Mouse (Mus musculus): ENCODE data around the gene Ccdc78. TPM values are rescaled to one million over a fixed set of nuclear protein-coding genes. Genes with fewer than 3 reads are reported as not detected.
A peak's percentile ranks its signal among the peaks of the same experiment; 100 is the strongest.

Ccdc78 gene
- total RNA-seq, 1 experiment from 2014 or later, result not detected

DNA sequence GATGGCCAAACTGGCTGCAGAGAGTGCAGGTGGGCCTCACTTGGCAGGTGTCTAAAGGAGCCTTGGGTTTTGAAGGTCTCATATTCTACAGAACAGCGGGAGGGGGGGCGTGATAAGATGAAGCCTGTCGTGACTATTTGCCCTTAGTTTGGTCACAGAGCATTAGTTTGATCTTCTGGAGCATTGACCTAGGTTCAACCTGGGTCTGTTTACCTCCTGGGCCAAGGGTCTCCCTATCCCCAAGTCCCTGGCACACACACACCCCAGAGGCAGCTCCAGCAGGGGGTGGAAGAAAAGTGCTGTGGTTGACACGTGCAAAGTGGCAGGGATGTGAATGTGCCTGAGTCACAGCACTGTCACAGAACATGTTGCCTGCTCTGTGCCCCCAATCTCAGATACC, 24.5 kb downstream of the Ccdc78 start:
- no peak for DNase-seq

DNA sequence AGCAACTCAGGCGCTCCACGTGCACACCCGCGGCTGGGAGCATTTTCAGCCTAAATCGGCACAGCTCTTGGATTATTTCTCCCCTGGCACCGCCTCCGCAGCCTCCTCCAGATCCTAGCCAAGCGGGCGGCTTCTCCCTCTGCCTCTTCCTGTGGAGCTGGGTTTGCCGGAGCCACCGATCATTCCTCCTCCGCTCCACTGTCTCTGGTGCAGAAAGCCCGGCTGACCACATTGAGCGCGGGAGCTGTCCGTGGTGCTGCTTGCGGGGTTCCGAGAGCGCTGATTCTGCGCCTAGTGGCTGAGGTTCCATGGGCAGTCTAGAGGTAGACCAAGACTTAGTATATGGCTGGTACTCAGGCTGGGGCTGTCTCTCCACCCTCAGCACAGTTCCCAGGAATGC, 27.1 kb downstream of the Ccdc78 start:
- DNase-seq, result peak; percentile 89

DNA sequence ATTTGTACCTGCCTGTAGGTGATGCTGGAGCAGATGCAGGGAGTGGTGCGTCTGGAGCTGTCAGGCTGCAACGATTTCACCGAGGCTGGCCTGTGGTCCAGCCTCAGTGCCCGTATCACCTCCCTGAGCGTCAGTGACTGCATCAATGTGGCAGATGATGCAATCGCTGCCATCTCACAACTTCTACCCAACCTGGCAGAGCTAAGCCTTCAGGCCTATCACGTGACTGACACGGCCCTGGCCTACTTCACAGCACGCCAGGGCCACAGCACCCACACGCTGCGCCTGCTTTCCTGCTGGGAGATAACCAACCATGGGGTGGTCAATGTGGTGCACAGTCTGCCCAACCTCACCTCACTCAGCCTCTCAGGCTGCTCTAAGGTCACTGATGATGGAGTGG, 31.3 kb downstream of the Ccdc78 start:
- no peak for DNase-seq

DNA sequence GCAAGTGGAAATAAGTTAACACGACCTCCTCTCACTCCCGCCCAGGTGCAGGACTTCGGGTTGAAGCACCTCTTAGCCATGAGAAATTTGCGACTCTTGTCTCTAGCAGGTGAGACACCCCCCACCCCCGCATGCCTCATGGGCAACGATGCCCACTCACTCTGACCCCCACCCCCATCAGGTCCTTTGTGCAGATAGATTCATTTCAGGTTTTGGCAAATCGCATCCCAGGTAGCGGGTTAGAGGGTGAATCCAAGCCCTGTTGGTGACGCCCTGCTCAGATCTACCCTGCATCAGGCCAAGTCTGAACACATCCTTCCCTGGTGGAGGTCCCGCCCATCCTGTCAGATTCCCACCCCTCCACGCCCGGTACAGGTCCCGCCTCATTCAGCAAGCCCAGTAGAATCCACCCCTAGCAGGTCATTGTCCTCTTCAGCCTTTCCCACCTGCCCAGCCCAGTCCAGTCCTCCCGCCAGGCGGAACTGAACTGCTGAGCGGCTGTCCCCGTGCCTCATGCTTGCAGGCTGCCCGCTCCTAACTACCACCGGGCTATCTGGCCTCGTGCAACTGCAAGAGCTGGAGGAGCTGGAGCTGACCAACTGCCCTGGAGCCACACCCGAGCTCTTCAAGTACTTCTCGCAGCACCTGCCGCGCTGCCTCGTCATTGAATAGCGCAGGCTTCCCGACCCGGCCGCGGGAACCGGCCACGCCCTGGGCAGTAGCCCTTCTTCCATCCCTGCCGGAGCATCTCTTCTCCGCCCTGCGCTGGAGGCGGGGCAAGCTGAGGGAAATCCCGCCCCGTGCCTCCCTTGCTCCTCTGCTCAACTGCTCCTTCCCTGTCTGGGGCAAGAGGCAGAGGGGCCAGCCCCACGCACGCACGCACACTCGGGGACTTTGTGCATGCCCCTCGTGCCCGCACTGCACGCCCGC, 32.7 kb downstream of the Ccdc78 start:
- DNase-seq, result no peak

DNA sequence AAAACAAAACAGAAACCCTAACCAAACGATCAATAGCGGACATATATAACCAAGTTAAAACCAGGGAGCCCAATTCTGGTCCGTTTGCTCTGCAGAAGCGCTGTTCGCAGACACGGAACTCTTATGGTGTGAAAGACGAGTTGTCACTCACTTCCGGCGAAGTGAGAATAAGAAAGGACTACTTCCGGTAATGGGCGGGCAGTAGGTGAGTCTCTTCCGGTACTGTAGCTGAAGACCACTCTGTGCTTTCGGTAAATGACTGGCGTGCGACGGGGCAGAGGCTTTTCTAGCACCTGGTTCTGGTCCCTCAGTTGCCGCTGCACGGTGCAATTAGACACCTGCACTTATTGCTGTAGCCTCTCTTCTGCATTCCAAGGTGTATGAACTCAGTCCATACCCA, 37.1 kb downstream of the Ccdc78 start, which contains the start of gene Wdr24:
Wdr24 (plus strand) TSS at position 176 of the 400 bp plus-strand sequence.
- peak; percentile 59 for DNase-seq

DNA sequence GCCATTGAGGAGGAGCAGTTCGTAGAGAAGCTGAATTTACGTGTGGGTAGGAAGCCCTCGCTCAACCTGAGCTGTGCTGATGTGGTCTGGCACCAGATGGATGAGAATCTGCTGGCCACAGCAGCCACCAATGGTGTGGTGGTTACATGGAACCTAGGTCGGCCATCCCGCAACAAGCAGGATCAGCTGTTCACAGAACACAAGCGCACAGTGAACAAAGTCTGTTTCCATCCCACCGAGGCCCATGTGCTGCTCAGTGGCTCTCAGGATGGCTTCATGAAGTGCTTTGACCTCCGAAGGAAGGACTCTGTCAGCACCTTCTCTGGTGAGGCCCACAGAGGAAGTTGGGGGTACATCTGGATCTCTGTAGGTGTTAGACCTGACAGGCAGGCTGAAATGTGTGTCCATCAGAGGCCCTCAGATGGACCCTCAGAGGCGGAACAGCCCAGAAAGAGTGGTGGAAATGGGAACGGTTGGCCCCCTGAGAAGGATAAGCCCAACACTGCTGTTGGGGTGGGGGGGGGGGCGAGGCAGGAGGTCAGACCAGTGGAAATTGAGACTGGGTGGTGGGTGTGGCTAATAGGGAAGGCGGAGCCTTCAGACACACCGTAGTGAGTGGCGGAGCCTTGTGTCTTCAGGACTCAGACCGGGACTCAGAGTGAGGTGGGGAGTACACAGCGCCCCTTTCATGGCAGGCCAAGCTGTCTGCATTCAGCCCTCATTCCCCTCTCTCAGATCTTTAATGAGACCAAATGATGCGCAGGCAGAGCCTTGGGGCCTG, 38.2 kb downstream of the Ccdc78 start:
- DNase-seq, result no peak

DNA sequence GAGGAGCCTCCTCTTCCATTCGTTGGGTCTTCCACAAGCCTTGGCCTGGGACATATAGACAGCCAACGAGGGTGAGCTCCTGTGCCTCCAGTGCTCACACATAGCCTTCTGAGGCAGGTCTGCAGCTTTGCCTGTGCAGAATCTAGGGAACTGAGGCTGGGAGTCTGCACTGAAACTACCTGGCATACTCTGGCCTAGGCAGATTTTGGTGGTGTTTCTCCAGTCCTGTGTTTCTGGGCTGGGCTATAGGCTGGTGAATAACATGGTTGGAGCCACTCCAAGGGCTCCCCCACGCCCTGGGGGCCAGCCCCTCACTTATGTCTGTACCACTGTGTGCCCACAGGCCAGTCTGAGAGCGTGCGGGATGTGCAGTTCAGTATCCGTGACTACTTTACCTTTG, 38.9 kb downstream of the Ccdc78 start:
- DNase-seq, result no peak

DNA sequence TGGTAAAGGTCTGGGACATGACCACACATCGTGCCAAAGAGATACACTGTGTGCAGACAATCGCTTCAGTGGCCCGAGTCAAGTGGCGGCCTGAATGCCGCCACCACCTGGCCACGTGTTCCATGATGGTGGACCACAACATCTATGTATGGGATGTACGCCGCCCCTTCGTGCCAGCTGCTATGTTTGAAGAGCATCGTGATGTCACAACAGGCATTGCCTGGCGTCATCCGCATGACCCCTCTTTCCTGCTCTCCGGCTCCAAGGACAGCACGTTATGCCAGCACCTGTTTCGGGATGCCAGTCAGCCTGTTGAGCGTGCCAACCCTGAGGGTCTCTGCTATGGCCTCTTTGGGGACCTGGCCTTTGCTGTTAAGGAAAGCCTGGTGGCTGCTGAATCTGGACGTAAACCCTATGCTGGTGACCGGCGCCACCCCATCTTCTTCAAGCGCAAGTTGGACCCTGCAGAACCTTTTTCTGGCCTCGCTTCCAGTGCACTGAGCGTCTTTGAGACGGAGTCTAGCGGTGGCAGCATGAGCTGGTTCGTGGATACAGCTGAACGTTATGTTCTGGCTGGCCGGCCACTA, 39.7 kb downstream of the Ccdc78 start:
- no peak for DNase-seq

DNA sequence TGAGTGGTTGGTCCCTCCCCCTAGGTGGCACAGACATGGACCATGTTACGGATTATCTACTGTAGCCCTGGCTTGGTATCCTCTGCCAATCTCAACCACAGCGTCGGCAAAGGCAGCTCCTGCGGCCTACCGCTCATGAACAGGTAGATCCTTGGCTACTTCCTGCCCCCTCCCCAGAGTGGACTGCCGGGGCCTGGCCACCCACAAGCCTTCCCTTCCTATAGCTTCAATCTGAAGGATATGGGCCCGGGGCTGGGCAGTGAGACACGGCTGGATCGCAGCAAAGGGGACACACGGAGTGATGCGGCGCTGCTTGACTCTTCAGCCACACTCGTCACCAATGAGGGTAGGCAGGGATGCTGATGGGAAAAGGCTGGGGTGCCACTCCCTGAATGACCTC, 40.6 kb downstream of the Ccdc78 start:
- no peak for DNase-seq

DNA sequence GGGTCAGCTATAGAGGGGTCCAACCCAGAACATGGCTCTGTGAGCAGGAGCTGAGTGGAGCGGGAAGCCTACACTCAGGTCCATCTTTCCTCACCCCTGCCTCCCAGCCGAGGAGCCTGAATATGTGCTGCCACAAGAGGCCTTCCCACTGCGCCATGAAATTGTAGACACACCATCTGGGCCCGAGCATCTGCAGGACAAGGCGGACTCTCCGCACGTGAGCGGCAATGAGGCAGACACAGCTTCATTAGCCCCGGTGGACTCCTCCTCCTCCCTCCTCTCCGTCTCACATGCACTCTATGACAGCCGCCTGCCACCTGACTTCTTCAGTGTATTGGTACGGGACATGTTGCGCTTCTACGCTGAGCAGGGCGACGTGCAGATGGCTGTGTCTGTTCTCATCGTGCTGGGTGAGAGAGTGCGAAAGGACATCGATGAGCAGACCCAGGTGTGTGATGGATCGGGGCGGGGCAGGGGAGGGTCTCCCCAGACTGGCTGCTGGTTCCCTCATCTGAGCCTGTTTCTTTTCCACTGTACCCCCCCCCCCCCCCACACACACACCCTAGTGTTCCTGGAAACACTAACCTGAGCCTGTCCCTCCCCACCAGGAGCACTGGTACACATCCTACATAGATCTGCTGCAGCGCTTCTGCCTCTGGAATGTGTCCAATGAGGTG, 41.3 kb downstream of the Ccdc78 start:
- DNase-seq, result no peak

DNA sequence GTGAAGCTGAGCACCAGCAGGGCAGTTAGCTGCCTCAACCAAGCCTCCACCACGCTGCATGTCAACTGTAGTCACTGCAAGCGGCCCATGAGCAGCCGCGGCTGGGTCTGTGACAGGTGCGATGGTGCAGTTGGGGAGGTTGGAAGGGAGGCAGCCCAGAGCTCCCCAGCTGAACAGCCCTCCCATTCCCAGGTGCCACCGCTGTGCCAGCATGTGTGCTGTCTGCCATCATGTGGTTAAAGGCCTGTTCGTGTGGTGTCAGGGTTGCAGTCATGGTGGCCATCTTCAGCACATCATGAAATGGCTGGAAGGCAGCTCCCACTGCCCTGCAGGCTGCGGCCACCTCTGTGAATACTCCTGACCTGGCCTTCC, 41.8 kb downstream of the Ccdc78 start:
- no peak for DNase-seq

DNA sequence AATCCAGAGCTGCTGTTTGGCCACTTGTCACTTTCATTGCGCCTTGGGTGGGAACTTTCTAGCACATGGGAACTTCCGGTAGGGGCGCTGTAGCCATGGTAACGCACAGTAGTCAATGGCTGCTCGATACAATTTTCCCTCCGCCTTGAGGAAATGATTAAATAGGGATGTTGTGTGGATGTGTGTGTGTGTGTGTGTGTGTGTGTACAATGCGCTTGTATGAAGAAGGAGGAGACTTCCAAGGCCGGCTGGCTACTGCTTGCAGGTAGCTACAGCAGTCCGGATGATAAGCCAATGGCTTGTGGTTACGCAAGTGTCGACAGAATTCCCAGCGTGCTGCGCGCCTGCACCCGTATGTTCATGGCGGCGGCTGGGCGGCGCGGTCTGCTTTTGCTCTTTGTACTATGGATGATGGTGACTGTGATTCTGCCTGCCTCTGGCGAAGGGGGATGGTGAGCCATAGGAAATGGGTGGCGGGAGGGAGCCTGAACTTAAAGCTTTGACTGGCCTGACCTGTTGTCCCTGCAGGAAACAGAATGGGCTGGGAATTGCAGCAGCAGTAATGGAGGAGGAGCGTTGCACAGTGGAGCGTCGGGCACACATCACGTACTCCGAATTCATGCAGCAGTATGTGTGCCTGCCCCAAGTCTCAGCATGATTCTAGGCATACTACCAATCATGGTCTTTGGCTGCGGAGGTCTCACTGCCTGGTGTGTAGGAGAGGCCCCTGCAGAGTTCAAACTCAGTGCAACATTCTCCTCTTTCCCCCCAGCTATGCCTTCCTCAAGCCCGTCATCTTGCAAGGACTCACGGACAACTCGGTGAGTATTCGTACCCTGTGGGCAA, 42.6 kb downstream of the Ccdc78 start, which contains the start of gene Jmjd8:
Jmjd8 (plus strand) TSS at position 156 of the 846 bp plus-strand sequence.
- peak; percentile 79 for DNase-seq

DNA sequence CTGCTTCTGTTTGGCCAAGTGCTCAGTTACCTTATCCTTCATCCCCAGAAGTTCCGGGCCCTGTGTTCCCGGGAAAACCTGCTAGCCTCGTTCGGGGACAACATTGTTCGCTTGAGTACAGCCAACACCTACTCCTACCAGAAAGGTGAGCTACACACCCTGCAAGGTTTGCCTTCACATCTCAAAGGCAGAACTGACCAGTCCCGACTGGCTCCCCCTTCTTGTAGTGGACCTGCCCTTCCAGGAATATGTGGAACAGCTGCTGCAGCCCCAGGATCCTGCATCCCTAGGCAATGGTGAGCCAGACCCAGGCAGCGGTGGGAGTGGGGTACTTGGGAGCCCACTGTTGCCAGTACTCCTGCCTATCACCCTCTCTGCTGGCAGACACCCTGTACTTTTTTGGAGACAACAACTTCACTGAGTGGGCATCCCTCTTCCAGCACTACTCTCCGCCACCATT, 43.2 kb downstream of the Ccdc78 start:
- DNase-seq, result no peak

DNA sequence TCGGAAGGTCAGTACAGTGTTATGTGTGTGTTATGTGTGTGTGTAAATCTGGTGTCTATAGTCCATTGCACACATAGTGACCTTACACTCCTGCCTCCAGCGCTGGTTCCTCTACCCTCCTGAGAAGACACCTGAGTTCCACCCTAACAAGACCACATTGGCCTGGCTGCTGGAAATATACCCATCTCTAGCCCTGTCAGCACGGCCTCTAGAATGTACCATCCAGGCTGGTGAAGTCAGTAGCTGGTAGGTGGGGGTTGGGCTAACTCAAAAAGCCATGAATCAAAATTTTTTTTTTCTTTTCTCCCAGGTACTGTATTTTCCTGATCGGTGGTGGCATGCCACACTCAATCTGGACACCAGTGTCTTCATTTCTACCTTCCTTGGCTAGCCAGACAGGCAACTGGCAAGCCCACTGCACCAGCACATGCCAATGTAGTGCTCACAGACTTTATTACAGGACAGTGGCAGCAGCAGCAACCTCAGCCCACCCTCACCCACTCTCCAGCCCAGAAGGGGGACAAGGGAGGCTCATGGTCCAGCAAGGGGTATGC, 43.9 kb downstream of the Ccdc78 start:
- no peak for DNase-seq

DNA sequence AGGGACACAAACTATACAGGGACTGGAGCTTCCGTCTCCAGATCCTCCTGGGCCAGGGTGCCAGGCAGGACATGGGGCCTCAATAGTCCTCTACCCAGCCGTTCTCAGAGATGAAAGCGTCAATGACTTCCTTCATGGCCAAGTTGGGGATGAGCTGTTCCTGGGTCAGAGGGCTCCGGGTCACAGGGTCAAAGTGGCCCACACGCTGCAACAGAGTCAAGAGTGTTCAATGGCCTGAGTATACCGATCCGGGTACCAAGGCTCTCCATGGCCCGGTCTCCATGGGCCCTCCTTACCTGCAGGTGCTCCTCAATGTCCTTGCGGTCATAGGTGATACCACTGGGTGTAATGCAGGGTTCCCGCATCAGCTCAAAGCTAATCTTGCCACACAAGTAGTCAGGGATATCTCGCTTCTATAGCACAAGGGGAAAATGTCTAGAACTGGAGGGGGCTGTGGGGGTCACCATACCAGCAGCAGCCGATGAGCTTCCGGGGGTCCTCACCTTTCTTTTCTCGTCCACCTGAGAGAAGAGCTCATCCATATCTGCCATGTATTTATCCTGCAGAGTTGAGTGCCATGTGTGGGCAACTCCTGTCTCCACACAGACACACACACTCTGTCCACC, 44.5 kb downstream of the Ccdc78 start:
- DNase-seq, result no peak

DNA sequence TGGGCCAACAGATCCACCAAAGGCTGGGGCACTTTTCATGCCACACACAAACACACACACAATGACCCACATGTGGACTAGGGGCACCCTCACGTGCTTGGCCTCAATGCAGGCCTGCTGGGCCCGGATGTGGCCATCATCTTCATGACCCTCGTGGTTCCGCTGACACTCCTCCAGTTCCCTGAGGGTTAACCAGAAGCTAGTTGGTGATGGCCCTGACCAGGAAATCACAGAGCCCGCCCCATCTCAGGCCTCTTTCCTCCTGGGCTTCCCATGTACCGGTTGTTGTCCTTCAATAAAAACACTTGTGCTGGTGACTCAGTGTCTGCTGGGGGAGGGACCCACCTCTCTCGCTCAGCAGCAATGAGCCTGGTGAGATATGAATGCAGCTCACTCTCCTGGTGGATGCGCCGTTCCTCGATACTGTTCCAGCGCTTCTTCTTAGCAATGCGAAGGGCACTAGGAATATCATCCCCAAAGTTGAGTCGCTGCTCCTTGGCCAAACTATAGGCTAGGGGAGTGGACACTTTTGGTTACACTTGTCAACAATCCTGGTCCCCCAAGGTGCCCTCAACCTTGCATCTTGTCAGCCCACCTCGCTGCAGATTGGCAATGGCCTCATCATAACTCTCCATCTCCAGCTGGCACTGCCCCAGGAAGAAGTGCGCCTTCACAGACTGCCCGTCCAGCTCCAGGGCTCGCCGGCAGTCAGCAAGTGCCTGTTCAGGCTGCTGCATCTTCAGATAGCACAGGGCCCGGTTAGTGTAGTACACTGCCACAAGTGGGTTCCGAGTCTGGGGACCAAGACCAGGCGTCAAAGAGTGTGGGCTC, 45.3 kb downstream of the Ccdc78 start:
- DNase-seq, result peak; percentile 58

DNA sequence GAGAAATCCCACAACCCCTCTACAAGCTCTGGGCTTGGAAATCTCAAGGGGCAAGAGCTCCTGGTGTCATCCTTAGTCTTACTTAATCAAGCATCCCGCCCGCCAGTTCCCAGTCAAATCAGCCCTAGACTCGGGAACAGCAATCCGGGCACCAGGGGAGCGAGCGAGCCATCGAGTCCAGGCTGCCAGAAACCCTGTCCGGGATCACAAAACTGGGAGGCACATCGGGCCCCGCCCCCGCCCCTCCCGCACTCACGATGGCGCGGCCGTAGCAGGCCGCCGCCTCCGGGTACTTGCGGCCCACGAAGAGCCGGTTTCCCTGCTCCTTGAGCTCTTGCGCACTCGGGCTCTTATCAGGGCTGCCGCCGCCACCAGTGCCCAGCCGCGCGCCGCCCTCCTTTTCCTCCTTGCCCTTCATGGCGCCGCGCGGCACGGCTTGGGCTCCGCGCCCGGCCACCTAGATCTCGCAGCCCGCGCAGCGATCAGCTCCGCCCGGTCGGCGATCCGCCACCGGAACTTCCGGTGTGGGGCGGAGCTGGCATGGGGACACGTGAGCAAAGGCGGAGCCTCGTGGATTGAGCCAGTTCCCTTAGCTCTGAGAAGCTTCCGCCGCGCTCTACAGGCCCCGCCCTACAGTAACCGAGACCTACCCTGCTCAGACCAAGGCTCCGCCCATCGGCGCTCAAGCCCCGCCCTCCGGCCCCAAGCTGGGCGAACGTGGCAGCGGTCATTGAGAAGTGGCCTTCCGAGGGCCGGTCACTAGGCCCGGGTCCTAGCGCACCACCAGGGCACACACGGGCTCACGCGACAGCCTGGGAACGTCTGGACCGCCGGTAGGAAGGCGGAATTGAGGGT, 46.3 kb downstream of the Ccdc78 start:
- DNase-seq, result peak; percentile 99

DNA sequence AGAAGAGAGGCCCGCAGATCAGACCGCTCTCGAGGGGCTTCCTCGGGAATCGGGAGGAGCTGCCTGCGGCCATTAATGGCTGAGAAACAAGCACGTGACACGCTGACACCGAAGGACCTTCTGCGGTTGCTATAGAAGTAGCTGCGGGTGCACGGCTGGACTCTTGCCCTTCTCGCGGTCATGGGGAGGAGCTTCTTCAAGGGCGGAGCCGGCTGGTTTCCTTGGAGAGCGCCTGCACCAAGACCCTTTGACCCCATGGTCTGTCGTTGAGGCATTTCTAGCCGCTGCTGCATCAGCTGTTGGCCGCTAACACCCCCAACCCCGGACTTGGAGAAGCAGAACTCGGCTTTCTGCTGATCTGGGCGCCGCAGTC, 46.9 kb downstream of the Ccdc78 start, which contains the start of gene Stub1:
Stub1 (minus strand) TSS at position 114 of the 373 bp plus-strand sequence.
- peak; percentile 90 for DNase-seq
